Mouse (Mus musculus) CH12.LX (cell line): Measurements from ENCODE around the gene Lbh. TPM values are rescaled to one million over a fixed set of nuclear protein-coding genes. Genes with fewer than 3 reads are reported as not detected.

ENCODE experiments used
- DNase-seq: peaks from one replicate; pipeline ENCODE4 v3.0.0-alpha.2; 2013; ENCODE audit errors: extremely low read depth
- H3K27ac ChIP-seq: 2 replicates; pipeline ENCODE4 v1.5.1; 2012; ENCODE audit warnings: low read depth, mild to moderate bottlenecking, control low read depth, moderate library complexity; ENCODE audit not compliant: insufficient read depth
- H3K27me3 ChIP-seq: replicated peaks from 2 replicates; pipeline ENCODE3; 2012; ENCODE audit warnings: inconsistent platforms
- H3K36me3 ChIP-seq, 2 experiments: replicated peaks in 1 of 2; 2 replicates each; pipeline versions ENCODE3 to v1.6.1; 2012; ENCODE audit warnings: inconsistent platforms in 1 of 2, low read length in 1 of 2, mild to moderate bottlenecking in 1 of 2, mixed read lengths in 1 of 2, moderate library complexity in 1 of 2; ENCODE audit not compliant: control insufficient read depth in 1 of 2, insufficient read depth in 1 of 2
- H3K4me1 ChIP-seq, 2 experiments: 2 replicates each; pipeline ENCODE4 v1.6.1; 2012; ENCODE audit warnings: inconsistent platforms in 1 of 2, moderate library complexity in 1 of 2; ENCODE audit not compliant: insufficient read depth in 2 of 2, control insufficient read depth in 1 of 2
- H3K4me2 ChIP-seq: 2 replicates; pipeline ENCODE4 v1.6.1; 2012; ENCODE audit warnings: low read depth, mild to moderate bottlenecking, control low read depth; ENCODE audit not compliant: poor library complexity, insufficient read depth, severe bottlenecking
- H3K4me3 ChIP-seq, 3 experiments: fragments of 150-350 bp in 1 of 3; sonication (generic) in 1 of 3; replicated peaks in 1 of 3; 2 replicates each; pipeline versions ENCODE3 to v1.5.1; 2011 to 2012; ENCODE audit warnings: low read depth in 2 of 3, low read length in 2 of 3, mild to moderate bottlenecking in 2 of 3, moderate library complexity in 2 of 3, control low read depth in 1 of 3, improper control_type of control experiment in 1 of 3, inconsistent platforms in 1 of 3, mixed read lengths in 1 of 3; ENCODE audit not compliant: poor library complexity in 1 of 3
- H3K79me2 ChIP-seq: replicated peaks from 2 replicates; pipeline ENCODE4 v1.6.1; 2012; ENCODE audit warnings: mild to moderate bottlenecking, moderate library complexity; ENCODE audit not compliant: control insufficient read depth, poor library complexity, insufficient read depth, severe bottlenecking; ENCODE audit errors: extremely low read depth
- H3K9ac ChIP-seq: 2 replicates; pipeline ENCODE4 v1.6.1; 2012; ENCODE audit warnings: low read depth, mild to moderate bottlenecking, control low read depth, moderate library complexity; ENCODE audit not compliant: insufficient read depth
- H3K9me3 ChIP-seq: replicated peaks from 2 replicates; pipeline ENCODE3; 2012; ENCODE audit warnings: low read length, inconsistent platforms, mixed read lengths
- BHLHE40 ChIP-seq: IDR thresholded peaks from 2 replicates; pipeline ENCODE4 v1.6.1; 2011; ENCODE audit warnings: mild to moderate bottlenecking, low read depth, low read length, improper control_type of control experiment
- CHD1 ChIP-seq: IDR thresholded peaks from 2 replicates; pipeline ENCODE4 v1.6.1; 2012; ENCODE audit warnings: low read depth, low read length, improper control_type of control experiment, inconsistent platforms
- CHD2 ChIP-seq: IDR thresholded peaks from 2 replicates; pipeline ENCODE4 v1.6.1; 2011; ENCODE audit warnings: low read length, improper control_type of control experiment
- CTCF ChIP-seq, 2 experiments: IDR thresholded peaks in 1 of 2; conservative IDR thresholded peaks in 1 of 2; 2 replicates each; pipeline ENCODE4 v1.5.1; 2011 to 2012; ENCODE audit warnings: low read depth in 2 of 2, low read length in 2 of 2, improper control_type of control experiment in 1 of 2, inconsistent platforms in 1 of 2, mild to moderate bottlenecking in 1 of 2, moderate library complexity in 1 of 2
- E2F4 ChIP-seq: IDR thresholded peaks from 2 replicates; pipeline ENCODE4 v1.6.1; 2011; ENCODE audit warnings: low read depth, low read length, improper control_type of control experiment; ENCODE audit not compliant: insufficient replicate concordance
- ELF1 ChIP-seq: IDR thresholded peaks from 2 replicates; pipeline ENCODE4 v1.6.1; 2014; ENCODE audit warnings: low read depth, mild to moderate bottlenecking, inconsistent platforms, low read length, improper control_type of control experiment
- EP300 ChIP-seq: IDR thresholded peaks from 2 replicates; pipeline ENCODE4 v1.6.1; 2011; ENCODE audit warnings: low read length, improper control_type of control experiment
- GABPA ChIP-seq: IDR thresholded peaks from 2 replicates; pipeline ENCODE4 v1.6.1; 2012; ENCODE audit warnings: low read depth, low read length, improper control_type of control experiment, inconsistent platforms; ENCODE audit not compliant: insufficient replicate concordance
- IRF4 ChIP-seq: IDR thresholded peaks from 2 replicates; pipeline ENCODE4 v1.6.1; 2014; ENCODE audit warnings: low read depth, mild to moderate bottlenecking, inconsistent platforms, low read length, improper control_type of control experiment
- KAT2A ChIP-seq: IDR thresholded peaks from 2 replicates; pipeline ENCODE4 v1.6.1; 2012; ENCODE audit warnings: low read length, improper control_type of control experiment, inconsistent platforms; ENCODE audit not compliant: insufficient replicate concordance
- MAX ChIP-seq: IDR thresholded peaks from 2 replicates; pipeline ENCODE4 v1.6.1; 2011; ENCODE audit warnings: low read length, improper control_type of control experiment
- MAZ ChIP-seq: IDR thresholded peaks from 2 replicates; pipeline ENCODE4 v1.6.1; 2012; ENCODE audit warnings: low read depth, mild to moderate bottlenecking, inconsistent platforms, low read length, improper control_type of control experiment, moderate library complexity
- MEF2A ChIP-seq: IDR thresholded peaks from 2 replicates; pipeline ENCODE4 v1.6.1; 2014; ENCODE audit warnings: low read depth, mild to moderate bottlenecking, inconsistent platforms, low read length, improper control_type of control experiment, borderline replicate concordance
- MYC ChIP-seq: IDR thresholded peaks from 2 replicates; pipeline ENCODE4 v1.6.1; 2011; ENCODE audit warnings: low read depth, mild to moderate bottlenecking, improper control_type of control experiment, low read length
- NELFE ChIP-seq: IDR thresholded peaks from 2 replicates; pipeline ENCODE4 v1.6.1; 2011; ENCODE audit warnings: low read depth, low read length, improper control_type of control experiment
- NRF1 ChIP-seq: IDR thresholded peaks from 2 replicates; pipeline ENCODE4 v1.6.1; 2014; ENCODE audit warnings: low read depth, mild to moderate bottlenecking, inconsistent platforms, low read length, improper control_type of control experiment, moderate library complexity
- RAD21 ChIP-seq: IDR thresholded peaks from 2 replicates; pipeline ENCODE4 v1.6.1; 2011; ENCODE audit warnings: low read depth, mild to moderate bottlenecking, low read length, improper control_type of control experiment, moderate library complexity
- RCOR1 ChIP-seq: conservative IDR thresholded peaks from 2 replicates; pipeline ENCODE4 v1.6.1; 2012; ENCODE audit warnings: low read depth, mild to moderate bottlenecking, inconsistent platforms, low read length, improper control_type of control experiment
- SIN3A ChIP-seq: IDR thresholded peaks from 2 replicates; pipeline ENCODE4 v1.6.1; 2012; ENCODE audit warnings: low read length, improper control_type of control experiment, inconsistent platforms
- TBP ChIP-seq: conservative IDR thresholded peaks from 2 replicates; pipeline ENCODE4 v1.6.1; 2011; ENCODE audit warnings: low read depth, low read length, improper control_type of control experiment
- TCF12 ChIP-seq: IDR thresholded peaks from 2 replicates; pipeline ENCODE4 v1.6.1; 2014; ENCODE audit warnings: low read depth, mild to moderate bottlenecking, inconsistent platforms, low read length, improper control_type of control experiment
- UBTF ChIP-seq: IDR thresholded peaks from 2 replicates; pipeline ENCODE4 v1.6.1; 2012; ENCODE audit warnings: low read depth, mild to moderate bottlenecking, inconsistent platforms, low read length, improper control_type of control experiment, moderate library complexity
- USF1 ChIP-seq: IDR thresholded peaks from 2 replicates; pipeline ENCODE4 v1.6.1; 2014; ENCODE audit warnings: low read depth, mild to moderate bottlenecking, inconsistent platforms, low read length, improper control_type of control experiment
- USF2 ChIP-seq: conservative IDR thresholded peaks from 2 replicates; pipeline ENCODE4 v1.6.1; 2011; ENCODE audit warnings: low read depth, low read length, improper control_type of control experiment
- ZKSCAN1 ChIP-seq: IDR thresholded peaks from 2 replicates; pipeline ENCODE4 v1.6.1; 2012; ENCODE audit warnings: low read depth, inconsistent platforms, low read length, improper control_type of control experiment, borderline replicate concordance
- ZMIZ1 ChIP-seq: IDR thresholded peaks from 2 replicates; pipeline ENCODE4 v1.6.1; 2012; ENCODE audit warnings: low read depth, mild to moderate bottlenecking, inconsistent platforms, low read length, improper control_type of control experiment
- ZNF384 ChIP-seq: IDR thresholded peaks from 2 replicates; pipeline ENCODE4 v1.6.1; 2012; ENCODE audit warnings: low read depth, low read length, improper control_type of control experiment, inconsistent platforms
- dilution Hi-C: fragments of 300-500 bp; cut with MboI; formaldehyde crosslinking; loops from 2 replicates; pipeline ENCODE4 v1.14.3; 2020; ENCODE audit warnings: low sequenced_read_pairs; ENCODE audit not compliant: extremely low pct_unique_long_range_greater_than_20kb, extremely low pct_ligation_motif_present
- in situ Hi-C: fragments of 300-500 bp; cut with MboI; formaldehyde crosslinking; loops from 3 replicates; pipeline ENCODE4 v1.14.3; 2019; ENCODE audit warnings: low sequenced_read_pairs, low pct_ligation_motif_present, low pct_unique_long_range_greater_than_20kb, mixed read lengths
- polyA plus RNA-seq: library from polyadenylated mRNA; unstranded; fragments of >175 nt; gene quantifications from 2 replicates; pipeline ENCODE4 v1.2.1, GENCODE M21; 2012; ENCODE audit warnings: low read depth; ENCODE audit not compliant: insufficient read length
- total RNA-seq, 2 experiments: library from RNA; depleted of rRNA; stranded (reverse); fragments of 300-350 nt in 1 of 2; fragments of >200 nt in 1 of 2; gene quantifications; 2 replicates each; pipeline ENCODE4 v1.2.3; 2012 to 2014

The Lbh gene
- total and polyA plus RNA-seq, 3 experiments = 14.4 to 30.0 (median 16.7) TPM

DNA sequence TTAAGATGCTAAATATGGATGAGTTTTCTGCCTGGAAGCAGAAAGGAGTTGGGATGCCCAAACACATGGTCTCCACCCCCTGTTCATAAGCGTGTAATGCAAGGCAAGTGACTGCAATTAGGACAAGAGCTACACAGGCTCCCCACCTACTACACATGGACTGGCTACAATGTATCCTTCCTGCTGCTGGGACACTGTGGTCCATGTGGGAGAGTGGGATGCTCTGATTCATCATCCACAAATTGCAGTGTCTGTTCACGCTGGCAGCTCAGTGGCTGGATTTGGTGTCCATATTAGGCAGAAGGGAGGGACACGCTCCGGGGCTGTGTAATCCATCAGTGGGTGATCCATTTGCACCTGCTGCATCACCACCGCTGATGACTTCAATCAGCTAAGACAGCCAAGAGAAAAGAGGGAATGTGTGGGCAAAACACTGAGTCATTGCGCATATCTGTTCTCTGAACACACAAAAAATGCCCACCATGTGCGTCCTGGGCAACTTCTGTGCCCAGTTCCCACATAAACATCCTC is 52.6 kb downstream of the Lbh start:
- H3K27ac ChIP-seq = no peak overlapping the region
- H3K9me3 ChIP-seq = no peaks in the 10 kb centered on the region
- no peak for DNase-seq
- dilution Hi-C loops (no loop called here), in situ Hi-C loops (loop anchor here (5.0 kb wide), 1 partner anchor 37 kb away; no protein-coding TSS in a partner anchor)
- H3K79me2 ChIP-seq = no peaks in the 10 kb centered on the region
- no peaks in the 10 kb centered on the region for H3K27me3 ChIP-seq
- H3K36me3 ChIP-seq = no peaks in the 10 kb centered on the region
- no peak overlapping the region for H3K4me3 ChIP-seq
- peaks cover 4 to 22% of the 10 kb centered on the region in 2 experiments for H3K4me1 ChIP-seq
- TF ChIP-seq EP300 (no peak), MAX (no peak), UBTF (no peak), BHLHE40 (no peak), MAZ (no peak), E2F4 (no peak), RCOR1 (no peak), CHD1 (no peak), TBP (no peak), KAT2A (no peak), RAD21 (no peak; the same call in 1 of the 2 replicates), MEF2A (no peak), MYC (no peak), TCF12 (no peak), IRF4 (no peak), ZMIZ1 (no peak), ELF1 (no peak), USF1 (no peak), USF2 (no peak), CTCF (conservative IDR thresholded peaks at IDR 0.05 in 1 of 2, IDR thresholded peaks at IDR 0.05 in 1 of 2; ENCODE audit: low read depth in 2 of 2, low read length in 2 of 2) (no peak)
- H3K9ac ChIP-seq = no peak overlapping the region
- H3K4me2 ChIP-seq = no peak overlapping the region

DNA sequence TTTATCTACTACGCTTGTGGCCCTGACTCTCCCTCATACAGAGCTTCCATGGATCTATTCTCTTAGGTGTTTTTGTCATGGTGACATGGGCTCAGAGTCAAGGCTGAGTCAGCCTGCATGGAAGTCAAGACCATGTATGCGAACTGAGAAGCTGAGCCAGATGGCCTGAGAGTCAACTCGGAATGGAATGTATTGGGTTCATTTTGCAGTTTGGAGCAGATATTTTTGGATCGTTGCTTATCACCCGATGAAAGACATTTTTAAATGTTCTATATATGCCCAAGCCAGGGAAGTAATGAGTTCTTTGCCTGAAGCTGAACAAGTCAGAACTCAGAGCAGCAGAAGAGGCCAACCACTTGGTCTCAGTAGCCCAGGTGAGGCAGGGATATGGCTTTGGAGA is 54.9 kb downstream of the Lbh start:
- H3K27me3 ChIP-seq = no peaks in the 10 kb centered on the region
- H3K4me1 ChIP-seq = peaks cover 0 to 5% of the 10 kb centered on the region in 2 experiments; a peak in 1 of 4 replicates
- H3K36me3 ChIP-seq = no peaks in the 10 kb centered on the region
- H3K27ac ChIP-seq = no peak overlapping the region
- DNase-seq = no peak
- H3K4me2 ChIP-seq = no peak overlapping the region
- dilution Hi-C loops = no loop called here
- in situ Hi-C loops = loop anchor here (5.0 kb wide), 1 partner anchor 34 kb away; no protein-coding TSS in a partner anchor
- TF ChIP-seq MYC (no peak), CHD2 (no peak), RAD21 (no peak), NELFE (no peak), MEF2A (no peak), USF1 (no peak), RCOR1 (no peak), NRF1 (no peak), UBTF (no peak), USF2 (no peak), KAT2A (no peak), TCF12 (no peak), GABPA (no peak), MAZ (no peak), SIN3A (no peak), TBP (no peak), E2F4 (no peak), IRF4 (no peak), ZKSCAN1 (no peak), ZNF384 (no peak)
- no peaks in the 10 kb centered on the region for H3K9me3 ChIP-seq
- no peak overlapping the region for H3K4me3 ChIP-seq
- no peaks in the 10 kb centered on the region for H3K79me2 ChIP-seq
- no peak overlapping the region for H3K9ac ChIP-seq
